In genomic region chr17:51194787-51195186, GRCm38 (mm10) we compare ENCODE assay signal across 26 mouse cellular contexts.
"Had no signal": no experiment of that assay in that cellular context is flagged by ENCODE, and none has a peak within 500 bp of the region (broad histone marks: within the 10 kb centered on the region; RNA-seq: fewer than 3 reads in every experiment).

No protein-coding gene starts in this region.

- H3K9ac ChIP-seq: heart, embryonic 13.5 days; heart, embryonic 15.5 days; hindbrain, embryonic 13.5 days; hindbrain, embryonic 15.5 days; kidney, embryonic 15.5 days; limb, embryonic 12.5 days; liver, embryonic 13.5 days had no signal

- H3K36me3 ChIP-seq: heart, embryonic 13.5 days; heart, embryonic 15.5 days; hindbrain, embryonic 13.5 days; hindbrain, embryonic 15.5 days; kidney, embryonic 15.5 days; limb, embryonic 10.5 days; limb, embryonic 12.5 days; liver, embryonic 13.5 days had no signal

- H3K4me3 ChIP-seq: heart, adult 2 months; heart, embryonic 13.5 days; heart, embryonic 15.5 days; hindbrain, embryonic 13.5 days; hindbrain, embryonic 15.5 days; kidney, embryonic 15.5 days; left cerebral cortex, adult 2 months; limb, embryonic 10.5 days; limb, embryonic 12.5 days; liver, embryonic 13.5 days had no signal

- H3K9me3 ChIP-seq: heart, embryonic 13.5 days; heart, embryonic 15.5 days; hindbrain, embryonic 13.5 days; hindbrain, embryonic 15.5 days; kidney, embryonic 15.5 days; limb, embryonic 10.5 days; limb, embryonic 12.5 days; liver, embryonic 13.5 days had no signal

- H3K27me3 ChIP-seq: heart, embryonic 13.5 days; heart, embryonic 15.5 days; hindbrain, embryonic 13.5 days; hindbrain, embryonic 15.5 days; kidney, embryonic 15.5 days; limb, embryonic 12.5 days; liver, embryonic 13.5 days had no signal

- H3K4me1 ChIP-seq: heart, embryonic 13.5 days; heart, embryonic 15.5 days; hindbrain, embryonic 13.5 days; hindbrain, embryonic 15.5 days; kidney, embryonic 15.5 days; limb, embryonic 10.5 days; limb, embryonic 12.5 days; liver, embryonic 13.5 days had no signal

- H3K4me2 ChIP-seq: heart, embryonic 11.5 days; heart, embryonic 13.5 days; heart, embryonic 15.5 days; hindbrain, embryonic 13.5 days; hindbrain, embryonic 15.5 days; kidney, embryonic 15.5 days; limb, embryonic 12.5 days; liver, embryonic 11.5 days; liver, embryonic 13.5 days had no signal

- ATAC-seq: hindbrain, postnatal 0 days; intestine, embryonic 16.5 days had no signal

- DNase-seq: gastrocnemius, postnatal 14 days; gastrocnemius, postnatal 36 days; heart, adult 11 months; heart, adult 2 months; heart, postnatal 14 days; heart, postnatal 36 days; kidney, adult 11 months; kidney, adult 2 months; kidney, adult 9 months; kidney, postnatal 14 days; kidney, postnatal 36 days; liver; liver, embryonic 13.5 days had no signal

- H3K27ac ChIP-seq: heart, adult 2 months; heart, embryonic 13.5 days; heart, embryonic 15.5 days; hindbrain, embryonic 13.5 days; hindbrain, embryonic 15.5 days; hindbrain, postnatal 0 days; kidney, embryonic 15.5 days; kidney, postnatal 0 days; left cerebral cortex, adult 2 months; limb, embryonic 10.5 days; limb, embryonic 12.5 days; liver, embryonic 13.5 days had no signal
